Mouse (Mus musculus): Measurements from ENCODE around the gene Aspscr1. TPM values are rescaled to one million over a fixed set of nuclear protein-coding genes. Genes with fewer than 3 reads are reported as not detected.
A peak's percentile ranks its signal among the peaks of the same experiment; 100 is the strongest.

Aspscr1 gene
- polyA plus RNA-seq, 1 experiment, result 50.9 TPM

DNA sequence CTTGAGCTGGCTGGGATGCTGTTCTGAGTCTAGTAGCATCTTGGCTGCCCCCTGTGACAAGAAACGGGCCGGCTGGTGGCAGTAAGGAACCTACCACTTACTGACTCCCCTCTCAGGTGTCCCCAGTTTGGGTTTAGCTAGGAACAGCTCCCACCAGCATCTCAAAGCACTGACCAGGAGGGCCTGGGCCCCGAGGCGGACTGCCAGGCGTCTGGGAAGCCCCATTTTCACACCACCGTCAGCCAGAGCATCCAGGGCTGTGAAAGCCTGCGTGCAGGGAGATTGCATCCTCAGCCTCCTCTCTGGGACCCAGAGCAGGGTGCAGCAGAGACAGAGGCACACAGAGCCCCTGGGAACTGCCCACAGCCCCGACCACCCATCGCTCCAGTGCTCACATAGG lies 31.5 kb upstream of the Aspscr1 start:
- peaks cover 33% of the 10 kb centered on the region for H3K27me3 ChIP-seq (ENCODE audit: control insufficient read depth)
- 0 out of 2 replicates have a peak, but pooled peaks cover 2% of the 10 kb centered on the region for H3K36me3 ChIP-seq (ENCODE audit: control insufficient read depth)
- H3K9me3 ChIP-seq (ENCODE audit: control insufficient read depth, low read length), result no peaks in the 10 kb centered on the region
- peaks cover 31% of the 10 kb centered on the region for H3K4me1 ChIP-seq (ENCODE audit: control insufficient read depth)
- H3K4me3 ChIP-seq (replicated peaks), result no peak overlapping the region
- TF ChIP-seq GATA1 (IDR thresholded peaks at IDR 0.05; ENCODE audit: low read length), result no peak
- no peak for TF ChIP-seq TAL1 (IDR thresholded peaks at IDR 0.05; ENCODE audit: low read length)

DNA sequence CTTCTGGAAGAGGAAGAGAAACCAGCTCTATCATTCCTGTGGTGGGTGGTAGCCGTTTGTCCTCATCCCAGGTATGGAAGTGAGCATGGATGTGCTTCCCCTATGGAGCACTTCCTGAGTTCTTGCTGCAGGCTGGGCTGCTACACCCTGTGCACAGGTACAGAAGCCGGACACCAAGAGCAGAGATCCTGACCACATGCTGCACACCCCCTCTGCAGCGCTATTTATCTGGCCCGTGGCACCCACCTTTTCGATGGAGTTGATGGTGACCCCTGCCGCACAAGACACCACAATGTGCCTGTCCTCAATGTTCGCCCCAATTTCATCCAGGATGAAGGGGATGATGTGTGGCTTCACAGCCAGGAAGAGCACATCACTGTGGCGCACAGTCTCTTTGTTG lies 30.9 kb upstream of the Aspscr1 start:
- Histone ChIP-seq H3K4me1 (ENCODE audit: control insufficient read depth) (peaks cover 28% of the 10 kb centered on the region), H3K4me3 (replicated peaks) (no peak overlapping the region), H3K27me3 (ENCODE audit: control insufficient read depth) (peaks cover 38% of the 10 kb centered on the region), H3K9me3 (ENCODE audit: control insufficient read depth, low read length) (no peaks in the 10 kb centered on the region), H3K36me3 (ENCODE audit: control insufficient read depth) (0 out of 2 replicates have a peak, but pooled peaks cover 2% of the 10 kb centered on the region)
- TF ChIP-seq GATA1 (IDR thresholded peaks at IDR 0.05; ENCODE audit: low read length) (no peak), TAL1 (IDR thresholded peaks at IDR 0.05; ENCODE audit: low read length) (no peak)

DNA sequence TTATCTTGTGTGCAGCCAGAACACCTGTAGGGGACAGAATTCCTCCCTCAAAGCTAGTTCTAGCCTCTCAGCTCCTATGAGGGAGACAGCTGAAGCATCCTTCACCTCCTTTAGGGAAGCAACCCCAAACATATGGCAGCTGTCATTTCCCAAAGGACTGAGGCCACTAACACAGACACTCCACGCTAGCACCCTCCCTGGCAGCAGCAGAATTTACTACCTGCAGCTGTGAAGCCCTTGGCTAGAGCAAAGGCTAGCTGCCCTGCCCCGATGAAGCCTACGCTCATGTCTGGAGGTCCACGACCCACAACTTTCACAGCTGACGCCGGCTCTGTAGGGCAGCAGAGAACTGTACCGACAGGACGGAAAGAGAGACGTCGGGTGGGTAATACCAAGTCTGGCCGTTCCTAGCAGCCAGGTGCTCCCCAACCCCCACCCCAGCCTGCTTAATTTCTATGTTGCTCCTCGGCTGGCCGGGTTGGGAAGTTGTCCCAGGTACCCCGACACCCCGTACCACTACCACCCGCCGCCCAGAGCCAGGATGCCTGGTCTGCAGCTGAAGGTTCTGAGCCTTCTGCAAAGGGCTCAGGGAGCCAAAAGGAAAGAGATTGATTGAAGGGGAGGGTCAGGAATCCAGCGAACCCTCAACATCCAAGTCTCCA lies 29.7 kb upstream of the Aspscr1 start:
- Histone ChIP-seq H3K4me1 (ENCODE audit: control insufficient read depth) (peaks cover 31% of the 10 kb centered on the region), H3K27me3 (ENCODE audit: control insufficient read depth) (peaks cover 49% of the 10 kb centered on the region), H3K36me3 (ENCODE audit: control insufficient read depth) (no peaks in the 10 kb centered on the region), H3K9me3 (ENCODE audit: control insufficient read depth, low read length) (no peaks in the 10 kb centered on the region), H3K4me3 (replicated peaks) (peak overlapping the region; percentile 65)
- TF ChIP-seq TAL1 (IDR thresholded peaks at IDR 0.05; ENCODE audit: low read length), result no peak
- no peak for TF ChIP-seq GATA1 (IDR thresholded peaks at IDR 0.05; ENCODE audit: low read length)

DNA sequence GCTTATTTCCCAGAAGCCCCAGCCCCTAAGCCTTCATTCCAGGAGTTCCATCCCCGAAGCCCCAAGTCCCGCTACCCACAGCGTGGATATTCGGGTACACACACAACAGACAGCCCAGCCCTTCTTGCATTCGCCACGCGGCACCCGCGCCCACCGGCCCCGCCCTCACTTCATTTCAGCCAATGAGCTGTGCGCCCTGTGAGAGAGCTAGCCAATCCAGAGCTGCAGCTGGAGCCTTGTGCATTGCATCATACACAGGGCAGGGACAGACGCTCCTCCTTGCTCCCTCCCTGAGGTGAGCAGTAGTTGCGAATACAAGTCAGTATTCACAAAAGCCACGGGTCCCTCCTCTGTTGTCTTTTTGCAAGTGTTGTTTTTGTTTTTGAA lies 29.2 kb upstream of the Aspscr1 start, which contains the start of gene Pycr1:
Pycr1 (minus strand) TSS at position 169 of the 387 bp plus-strand sequence.
- H3K4me3 ChIP-seq (replicated peaks), result peak within 1 kb of the TSS; percentile 65
- no peaks in the 10 kb centered on the region for H3K36me3 ChIP-seq (ENCODE audit: control insufficient read depth)
- H3K4me1 ChIP-seq (ENCODE audit: control insufficient read depth), result peaks cover 33% of the 10 kb centered on the region
- H3K27me3 ChIP-seq (ENCODE audit: control insufficient read depth), result peaks cover 52% of the 10 kb centered on the region
- TF ChIP-seq TAL1 (IDR thresholded peaks at IDR 0.05; ENCODE audit: low read length) (no peak), GATA1 (IDR thresholded peaks at IDR 0.05; ENCODE audit: low read length) (no peak)
- H3K9me3 ChIP-seq (ENCODE audit: control insufficient read depth, low read length), result no peaks in the 10 kb centered on the region

DNA sequence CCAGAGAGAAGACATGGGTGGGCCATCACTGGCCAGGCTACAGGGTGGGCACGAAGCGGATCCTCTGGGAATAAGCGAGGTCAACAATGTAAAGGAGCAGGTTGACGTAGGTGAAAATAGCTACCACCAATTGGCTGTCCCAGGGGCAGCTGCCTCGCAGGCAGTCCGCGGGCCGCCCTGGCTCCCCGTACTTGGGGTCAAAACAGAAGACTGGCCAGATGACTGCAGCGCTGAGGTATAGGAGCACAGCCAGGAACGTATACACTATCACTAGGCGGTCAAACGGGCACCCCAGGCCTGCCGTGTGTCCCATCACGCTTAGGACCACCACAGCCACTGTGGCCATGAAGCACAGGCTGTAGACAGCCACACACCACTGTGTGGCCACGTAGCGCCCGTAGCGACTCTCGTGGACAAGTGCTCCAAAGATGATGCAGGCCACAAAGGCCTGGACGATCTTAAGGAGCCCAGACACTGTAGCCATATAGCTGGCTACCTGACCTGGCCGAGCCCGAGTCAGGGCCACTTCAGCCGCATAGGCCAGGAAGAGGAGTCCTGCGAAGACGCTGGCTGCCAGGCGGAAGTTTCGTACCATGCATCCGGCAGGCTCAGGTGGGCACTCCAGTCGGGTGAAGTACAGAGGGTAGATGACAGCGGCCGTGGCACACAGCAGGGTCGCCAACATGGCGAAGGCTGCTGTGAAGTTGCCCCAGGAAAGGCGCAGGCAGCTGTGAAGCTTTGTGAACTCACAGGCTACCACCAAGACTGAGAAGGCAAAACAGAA lies 25.5 kb upstream of the Aspscr1 start:
- Histone ChIP-seq H3K4me1 (ENCODE audit: control insufficient read depth) (peaks cover 28% of the 10 kb centered on the region), H3K36me3 (ENCODE audit: control insufficient read depth) (no peaks in the 10 kb centered on the region), H3K4me3 (replicated peaks) (no peak overlapping the region), H3K9me3 (ENCODE audit: control insufficient read depth, low read length) (no peaks in the 10 kb centered on the region), H3K27me3 (ENCODE audit: control insufficient read depth) (peaks cover 54% of the 10 kb centered on the region)
- no peak for TF ChIP-seq TAL1 (IDR thresholded peaks at IDR 0.05; ENCODE audit: low read length)
- no peak for TF ChIP-seq GATA1 (IDR thresholded peaks at IDR 0.05; ENCODE audit: low read length)

DNA sequence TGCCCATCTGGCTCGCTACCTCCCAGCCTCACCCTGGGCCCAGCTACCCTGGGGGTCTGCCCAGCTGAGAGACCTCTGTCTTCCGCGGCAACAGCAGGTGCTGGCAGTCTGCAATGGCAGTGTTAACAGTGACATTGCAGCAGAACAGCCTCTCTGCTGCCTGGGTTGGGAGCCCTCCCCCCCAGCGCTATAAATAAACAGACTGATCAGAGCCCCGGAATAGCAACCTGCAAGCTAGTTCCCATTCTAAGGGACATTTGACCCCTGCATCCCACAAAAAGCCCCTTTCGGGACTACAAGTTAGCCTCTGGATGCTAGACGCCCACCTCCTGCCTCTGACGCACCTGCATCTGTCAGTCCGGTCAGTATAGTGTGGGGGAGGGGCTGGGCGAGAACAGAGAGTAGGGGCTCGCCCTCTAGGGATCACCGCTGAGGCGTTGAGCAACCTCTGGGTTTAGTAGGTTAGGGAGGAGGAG lies 24.7 kb upstream of the Aspscr1 start, which contains the start of gene Myadml2:
Myadml2 (minus strand) TSS at position 158 of the 476 bp plus-strand sequence.
- TF ChIP-seq GATA1 (IDR thresholded peaks at IDR 0.05; ENCODE audit: low read length) (no peak), TAL1 (IDR thresholded peaks at IDR 0.05; ENCODE audit: low read length) (no peak)
- no peaks in the 10 kb centered on the region for H3K36me3 ChIP-seq (ENCODE audit: control insufficient read depth)
- H3K4me1 ChIP-seq (ENCODE audit: control insufficient read depth), result peaks cover 21% of the 10 kb centered on the region
- H3K27me3 ChIP-seq (ENCODE audit: control insufficient read depth), result peaks cover 46% of the 10 kb centered on the region
- no peaks in the 10 kb centered on the region for H3K9me3 ChIP-seq (ENCODE audit: control insufficient read depth, low read length)
- H3K4me3 ChIP-seq (replicated peaks), result peak within 1 kb of the TSS; percentile 27

DNA sequence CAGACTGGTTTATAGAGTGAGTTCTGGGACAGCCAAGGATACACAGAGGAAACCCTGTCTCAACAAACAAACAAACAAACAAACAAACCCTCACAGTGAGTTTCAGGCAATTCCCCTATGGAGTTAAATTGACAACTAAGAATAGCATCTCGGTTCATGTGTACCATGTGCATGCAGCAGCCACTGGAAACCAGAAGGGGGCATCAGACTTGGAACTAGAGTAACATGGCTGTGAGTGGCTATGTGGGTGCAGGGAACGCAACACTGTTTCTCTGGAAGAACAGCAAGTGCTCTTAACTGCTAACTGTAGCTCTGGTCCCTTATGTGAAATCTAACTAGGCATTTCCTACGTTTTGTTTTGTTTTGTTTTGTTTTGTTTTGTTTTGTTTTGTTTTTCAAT lies 20.9 kb upstream of the Aspscr1 start:
- no peaks in the 10 kb centered on the region for H3K9me3 ChIP-seq (ENCODE audit: control insufficient read depth, low read length)
- peaks cover 54% of the 10 kb centered on the region for H3K27me3 ChIP-seq (ENCODE audit: control insufficient read depth)
- H3K4me1 ChIP-seq (ENCODE audit: control insufficient read depth), result peaks cover 8% of the 10 kb centered on the region
- TF ChIP-seq GATA1 (IDR thresholded peaks at IDR 0.05; ENCODE audit: low read length) (no peak), TAL1 (IDR thresholded peaks at IDR 0.05; ENCODE audit: low read length) (no peak)
- H3K36me3 ChIP-seq (ENCODE audit: control insufficient read depth), result no peaks in the 10 kb centered on the region
- H3K4me3 ChIP-seq (replicated peaks), result no peak overlapping the region

DNA sequence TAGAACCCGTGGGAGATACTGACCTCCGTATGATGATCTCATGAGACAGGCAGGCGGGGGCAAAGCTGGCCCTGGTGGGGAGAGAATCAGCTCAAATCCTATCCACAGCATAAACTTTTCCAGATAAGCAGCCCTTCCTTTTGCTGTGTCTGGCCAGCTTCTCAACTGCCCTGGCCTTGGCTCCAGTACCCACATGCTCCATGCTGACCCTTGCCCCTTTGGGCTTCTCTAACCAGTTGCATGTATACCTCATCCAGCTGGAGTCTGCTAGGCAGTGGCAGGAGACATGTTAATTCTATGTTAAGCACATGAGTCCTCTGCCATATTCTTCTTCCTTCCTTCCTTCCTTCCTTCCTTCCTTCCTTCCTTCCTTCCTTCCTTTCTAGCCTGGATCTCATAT lies 18.0 kb upstream of the Aspscr1 start:
- no peak for TF ChIP-seq GATA1 (IDR thresholded peaks at IDR 0.05; ENCODE audit: low read length)
- TF ChIP-seq TAL1 (IDR thresholded peaks at IDR 0.05; ENCODE audit: low read length), result no peak
- H3K9me3 ChIP-seq (ENCODE audit: control insufficient read depth, low read length), result peaks cover 2% of the 10 kb centered on the region; the same call in 1 of the 2 replicates
- peaks cover 62% of the 10 kb centered on the region for H3K27me3 ChIP-seq (ENCODE audit: control insufficient read depth)
- no peaks in the 10 kb centered on the region for H3K36me3 ChIP-seq (ENCODE audit: control insufficient read depth)
- peaks cover 2% of the 10 kb centered on the region; the same call in 1 of the 2 replicates for H3K4me1 ChIP-seq (ENCODE audit: control insufficient read depth)
- no peak overlapping the region for H3K4me3 ChIP-seq (replicated peaks)

DNA sequence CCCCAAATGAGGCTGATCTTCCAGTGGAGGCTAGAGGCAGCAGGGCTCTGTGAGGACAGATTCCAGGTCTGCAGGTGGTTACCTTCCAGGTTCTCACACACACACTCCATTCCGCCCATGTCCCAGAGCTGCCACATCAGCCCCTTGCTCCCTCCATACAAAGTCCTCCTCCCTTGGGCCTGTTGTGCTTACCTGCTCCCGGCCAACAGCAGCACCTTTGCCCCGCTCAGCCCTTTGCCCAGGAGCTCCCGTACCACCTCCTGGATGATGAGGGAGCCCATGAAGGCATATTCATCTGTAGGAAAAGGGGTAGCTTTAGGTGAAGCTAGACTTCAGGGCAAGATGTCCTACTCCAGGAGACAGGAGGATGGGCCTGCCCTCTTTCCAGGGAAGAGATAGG lies 15.5 kb upstream of the Aspscr1 start:
- Histone ChIP-seq H3K4me1 (ENCODE audit: control insufficient read depth) (peaks cover 4% of the 10 kb centered on the region), H3K9me3 (ENCODE audit: control insufficient read depth, low read length) (peaks cover 9% of the 10 kb centered on the region; the same call in 1 of the 2 replicates), H3K36me3 (ENCODE audit: control insufficient read depth) (no peaks in the 10 kb centered on the region), H3K27me3 (ENCODE audit: control insufficient read depth) (peaks cover 76% of the 10 kb centered on the region), H3K4me3 (replicated peaks) (no peak overlapping the region)
- no peak for TF ChIP-seq GATA1 (IDR thresholded peaks at IDR 0.05; ENCODE audit: low read length)
- no peak for TF ChIP-seq TAL1 (IDR thresholded peaks at IDR 0.05; ENCODE audit: low read length)

All from erythroblast, embryonic 14.5 days (primary cell).